Mouse (Mus musculus) limb, embryonic 14.5 days (tissue): ENCODE data around the gene Ablim1. TPM values are rescaled to one million over a fixed set of nuclear protein-coding genes. Genes with fewer than 3 reads are reported as not detected.

ENCODE experiments used
- ATAC-seq: fragments of 200-750 bp; cut with Nextera tagmentation; 2 replicates; pipeline ENCODE4 v1.8.0; 2017; ENCODE audit warnings: low read depth, moderate number of reproducible peaks, moderate TSS enrichment; ENCODE audit not compliant: low FRiP score
- DNase-seq: peaks from one replicate; pipeline ENCODE4 v3.0.0-alpha.2; 2015; ENCODE audit warnings: low spot score
- H3K27ac ChIP-seq: fragments of 300-500 bp; sonication (generic); replicated peaks from 2 replicates; pipeline ENCODE4 v1.5.1; 2014; ENCODE audit warnings: low read depth, mild to moderate bottlenecking, low read length, moderate library complexity, mixed read lengths
- H3K27me3 ChIP-seq: fragments of 300-500 bp; sonication (generic); 2 replicates; pipeline ENCODE4 v1.6.1; 2014; ENCODE audit warnings: low read length, mixed read lengths; ENCODE audit not compliant: control insufficient read depth, insufficient read depth
- H3K36me3 ChIP-seq: fragments of 300-500 bp; sonication (generic); 2 replicates; pipeline ENCODE4 v1.6.1; 2014; ENCODE audit warnings: mild to moderate bottlenecking, low read length, moderate library complexity, mixed read lengths; ENCODE audit not compliant: control insufficient read depth, insufficient read depth
- H3K4me1 ChIP-seq: fragments of 300-500 bp; sonication (generic); 2 replicates; pipeline ENCODE4 v1.6.1; 2014; ENCODE audit warnings: antibody characterized with exemption, low read length, mixed read lengths; ENCODE audit not compliant: control insufficient read depth, insufficient read depth
- H3K4me2 ChIP-seq: fragments of 300-500 bp; sonication (generic); replicated peaks from 2 replicates; pipeline ENCODE4 v1.6.1; 2014; ENCODE audit warnings: low read depth, mild to moderate bottlenecking, low read length, moderate library complexity; ENCODE audit not compliant: severe bottlenecking
- H3K4me3 ChIP-seq: fragments of 300-500 bp; sonication (generic); replicated peaks from 2 replicates; pipeline ENCODE4 v1.5.1; 2014; ENCODE audit warnings: low read length
- H3K9ac ChIP-seq: fragments of 300-500 bp; sonication (generic); 2 replicates; pipeline ENCODE4 v1.6.1; 2014; ENCODE audit warnings: mild to moderate bottlenecking, low read depth, low read length, moderate library complexity; ENCODE audit not compliant: severe bottlenecking
- H3K9me3 ChIP-seq: fragments of 300-500 bp; sonication (generic); 2 replicates; pipeline ENCODE4 v1.6.1; 2016; ENCODE audit warnings: low read length; ENCODE audit not compliant: control insufficient read depth
- POLR2A ChIP-seq: fragments of 200-500 bp; IDR thresholded peaks from 2 replicates; pipeline ENCODE4 v1.8.0; 2012; ENCODE audit warnings: inconsistent platforms, mild to moderate bottlenecking, moderate library complexity, borderline replicate concordance; ENCODE audit not compliant: insufficient read depth, insufficient read length; ENCODE audit errors: extremely low read depth
- WGBS: fragments of 180-500 bp; shearing (Covaris S2); extraction: QIAGEN DNeasy Blood & Tissue Kit; methylation state at CpG from one replicate; pipeline ENCODE4 v1.1.7; 2014; 5-methylcytosine and 5-hydroxymethylcytosine counted together
- polyA plus RNA-seq, 2 experiments: library from polyadenylated mRNA; depleted of rRNA in 1 of 2; stranded (reverse) in 1 of 2; unstranded in 1 of 2; fragments of >200 nt; fragmentation: Nextera tagmentation in 1 of 2; extraction: Ambion mirVana in 1 of 2; gene quantifications; 2 replicates each; pipeline versions ENCODE4 v1.2.1 to v1.2.3; 2012 to 2014

Gene Ablim1
- polyA plus RNA-seq, 2 experiments, result 30.6 to 76.9 TPM

- TF ChIP-seq POLR2A, result no peak
- H3K36me3 ChIP-seq, result no peaks in the 10 kb centered on the region
- ATAC-seq, result no peak
- no peak for DNase-seq
- WGBS, result 80% methylated on average over 4 of the region's 4 CpGs
- H3K4me2 ChIP-seq, result no peak overlapping the region
- no peak overlapping the region for H3K9ac ChIP-seq
- no peak overlapping the region for H3K4me3 ChIP-seq
- 0 out of 2 replicates have a peak, but pooled peaks cover 2% of the 10 kb centered on the region for H3K4me1 ChIP-seq
- no peaks in the 10 kb centered on the region for H3K9me3 ChIP-seq
- no peak overlapping the region for H3K27ac ChIP-seq
- H3K27me3 ChIP-seq, result no peaks in the 10 kb centered on the region
Observed at GRCm38 (mm10) chr19:57333356-57333755, 18.6 kb upstream of the Ablim1 start.

GRCm38 (mm10) chr19:57331237-57331636, 16.5 kb upstream of the Ablim1 start:
- no peak for TF ChIP-seq POLR2A
- DNase-seq (no peak), ATAC-seq (no peak)
- WGBS, result 85% methylated on average over 6 of the region's 6 CpGs
- Histone ChIP-seq H3K27me3 (no peaks in the 10 kb centered on the region), H3K36me3 (no peaks in the 10 kb centered on the region), H3K4me3 (no peak overlapping the region), H3K27ac (no peak overlapping the region), H3K4me1 (0 out of 2 replicates have a peak, but pooled peaks cover 2% of the 10 kb centered on the region), H3K9ac (no peak overlapping the region), H3K9me3 (no peaks in the 10 kb centered on the region), H3K4me2 (no peak overlapping the region)

- no peak overlapping the region for H3K4me2 ChIP-seq
- no peak for ATAC-seq
- H3K27me3 ChIP-seq, result no peaks in the 10 kb centered on the region
- no peak overlapping the region for H3K4me3 ChIP-seq
- 73% methylated on average over 11 of the region's 11 CpGs for WGBS
- H3K36me3 ChIP-seq, result no peaks in the 10 kb centered on the region
- H3K4me1 ChIP-seq, result 0 out of 2 replicates have a peak, but pooled peaks cover 2% of the 10 kb centered on the region
- no peak overlapping the region for H3K27ac ChIP-seq
- H3K9me3 ChIP-seq, result no peaks in the 10 kb centered on the region
- no peak for TF ChIP-seq POLR2A
- no peak for DNase-seq
- H3K9ac ChIP-seq, result no peak overlapping the region
Observed at GRCm38 (mm10) chr19:57330309-57330708, 15.6 kb upstream of the Ablim1 start.

GRCm38 (mm10) chr19:57328792-57329191, 14.1 kb upstream of the Ablim1 start:
- DNase-seq (no peak), ATAC-seq (no peak)
- Histone ChIP-seq H3K9ac (no peak overlapping the region), H3K4me1 (no peaks in the 10 kb centered on the region), H3K9me3 (no peaks in the 10 kb centered on the region), H3K27me3 (no peaks in the 10 kb centered on the region), H3K4me2 (no peak overlapping the region), H3K36me3 (no peaks in the 10 kb centered on the region), H3K4me3 (no peak overlapping the region), H3K27ac (no peak overlapping the region)
- TF ChIP-seq POLR2A, result no peak
- WGBS, result 61% methylated on average over 12 of the region's 12 CpGs

- no peak overlapping the region for H3K4me3 ChIP-seq
- ATAC-seq, result no peak
- H3K9ac ChIP-seq, result no peak overlapping the region
- no peak for DNase-seq
- H3K9me3 ChIP-seq, result no peaks in the 10 kb centered on the region
- no peaks in the 10 kb centered on the region for H3K27me3 ChIP-seq
- no peak overlapping the region for H3K27ac ChIP-seq
- TF ChIP-seq POLR2A, result no peak
- no peaks in the 10 kb centered on the region for H3K4me1 ChIP-seq
- WGBS, result over 99% methylated on average over 7 of the region's 7 CpGs
- no peak overlapping the region for H3K4me2 ChIP-seq
- H3K36me3 ChIP-seq, result no peaks in the 10 kb centered on the region
Observed at GRCm38 (mm10) chr19:57328269-57328668, 13.6 kb upstream of the Ablim1 start.

- H3K9ac ChIP-seq, result no peak overlapping the region
- no peak overlapping the region for H3K4me3 ChIP-seq
- H3K4me2 ChIP-seq, result no peak overlapping the region
- no peak for TF ChIP-seq POLR2A
- no peaks in the 10 kb centered on the region for H3K36me3 ChIP-seq
- no peaks in the 10 kb centered on the region for H3K9me3 ChIP-seq
- H3K27me3 ChIP-seq, result no peaks in the 10 kb centered on the region
- no peak overlapping the region for H3K27ac ChIP-seq
- DNase-seq, result no peak
- H3K4me1 ChIP-seq, result no peaks in the 10 kb centered on the region
- no peak for ATAC-seq
Observed at GRCm38 (mm10) chr19:57327679-57328078, 13.0 kb upstream of the Ablim1 start.
